Mouse (Mus musculus) forelimb bud, embryonic 11.5 days (tissue): ENCODE results near the gene Egfl8.
A peak's percentile ranks its signal among the peaks of the same experiment; 100 is the strongest.

ENCODE experiments used
- DNase-seq: peaks from one replicate; pipeline ENCODE4 v3.0.0-alpha.2; 2012; ENCODE audit warnings: low read depth, low spot score

The Egfl8 gene

GRCm38 (mm10) chr17:34627943-34628643 lies 12.3 kb upstream of the Egfl8 start, which contains the start of gene Ppt2:
Ppt2 (minus strand) TSS chr17:34628510.
- no peak for DNase-seq

GRCm38 (mm10) chr17:34627093-34627942 lies 11.5 kb upstream of the Egfl8 start:
- DNase-seq = peak; percentile 93

GRCm38 (mm10) chr17:34626773-34627092 lies 11.0 kb upstream of the Egfl8 start:
- peak; percentile 56 for DNase-seq

GRCm38 (mm10) chr17:34626062-34626772 lies 10.4 kb upstream of the Egfl8 start:
- DNase-seq = no peak

- no peak for DNase-seq
Measured at GRCm38 (mm10) chr17:34624981-34625380, 9.2 kb upstream of the Egfl8 start.

- DNase-seq = no peak
Measured at GRCm38 (mm10) chr17:34623161-34623560, 7.4 kb upstream of the Egfl8 start.

- no peak for DNase-seq
Measured at GRCm38 (mm10) chr17:34621006-34621405, 5.2 kb upstream of the Egfl8 start.

GRCm38 (mm10) chr17:34618999-34619398 lies 3.2 kb upstream of the Egfl8 start:
- peak; percentile 66 for DNase-seq

GRCm38 (mm10) chr17:34613830-34614229 lies 1.9 kb downstream of the Egfl8 start:
- no peak for DNase-seq

- DNase-seq = no peak
Measured at GRCm38 (mm10) chr17:34613054-34613645, 2.6 kb downstream of the Egfl8 start.

- DNase-seq = no peak
Measured at GRCm38 (mm10) chr17:34611050-34611449, 4.7 kb downstream of the Egfl8 start.

GRCm38 (mm10) chr17:34607997-34608396 lies 7.8 kb downstream of the Egfl8 start:
- DNase-seq = no peak

GRCm38 (mm10) chr17:34606186-34607039 lies 9.4 kb downstream of the Egfl8 start:
- DNase-seq = no peak

GRCm38 (mm10) chr17:34605609-34606008 lies 10.2 kb downstream of the Egfl8 start:
- peak; percentile 93 for DNase-seq

- no peak for DNase-seq
Measured at GRCm38 (mm10) chr17:34604511-34605237, 11.1 kb downstream of the Egfl8 start.

GRCm38 (mm10) chr17:34604061-34604508 lies 11.7 kb downstream of the Egfl8 start, which contains the start of gene Agpat1:
Agpat1 (plus strand) TSS chr17:34604262.
- DNase-seq = peak; percentile 99

GRCm38 (mm10) chr17:34603375-34604060 lies 12.3 kb downstream of the Egfl8 start, which contains the start of gene Rnf5:
Rnf5 (minus strand) TSS chr17:34603690.
- DNase-seq = peak; percentile 100

GRCm38 (mm10) chr17:34601796-34602195 lies 14.0 kb downstream of the Egfl8 start:
- no peak for DNase-seq

GRCm38 (mm10) chr17:34599891-34600290 lies 15.9 kb downstream of the Egfl8 start:
- no peak for DNase-seq
